In the genomic region with DNA sequence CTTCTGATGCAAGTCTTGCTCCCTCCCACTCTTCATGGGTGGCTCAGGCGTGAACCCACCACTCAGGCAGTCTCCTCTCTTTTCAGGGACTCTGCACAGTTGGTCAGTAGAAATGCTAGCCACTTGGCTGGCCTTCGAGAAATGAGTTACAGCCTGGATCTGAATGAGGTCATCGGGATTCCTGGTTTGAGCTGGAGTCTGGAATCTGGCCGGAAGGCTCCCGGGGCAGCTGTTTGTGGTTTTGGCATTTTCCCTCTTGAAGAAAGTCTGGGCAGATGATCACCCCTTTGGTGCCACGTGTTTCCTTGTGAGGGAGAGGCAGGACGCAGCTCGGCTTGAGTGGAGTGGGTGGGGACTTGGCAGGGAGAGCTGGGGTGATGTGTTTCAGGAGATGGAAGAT, we compare ENCODE assay signal across 9 mouse cellular contexts. TPM values are rescaled to one million over a fixed set of nuclear protein-coding genes. Genes with fewer than 3 reads are reported as not detected.
A peak's percentile ranks its signal among the peaks of the same experiment; 100 is the strongest.
DNase-seq lines count a peak whose midpoint lies in the region; ATAC-seq and TF ChIP-seq lines count a peak whose summit lies in the region.
"Had no signal": no experiment of that assay in that cellular context is flagged by ENCODE, and none has a peak within 500 bp of the region (broad histone marks: within the 10 kb centered on the region; RNA-seq: fewer than 3 reads in every experiment).

No protein-coding gene starts in this region.

- TF ChIP-seq POLR2A in kidney, adult 2 months (IDR thresholded peaks at IDR 0.05; ENCODE audit: low read depth, low read length) = no peak

- H3K4me2 ChIP-seq in lung, embryonic 15.5 days = peak overlapping the region; percentile 11; the same call in 1 of the 2 replicates
- no peak overlapping the region for H3K4me2 ChIP-seq in forebrain, embryonic 13.5 days

- H3K4me1 ChIP-seq in kidney, adult 2 months (ENCODE audit: control insufficient read depth, insufficient read depth, low read length) = peaks cover 15% of the 10 kb centered on the region
- H3K4me1 ChIP-seq in lung, embryonic 15.5 days = peaks cover 26% of the 10 kb centered on the region
- H3K4me1 ChIP-seq in forebrain, embryonic 13.5 days = no peaks in the 10 kb centered on the region

- no peak overlapping the region for H3K4me3 ChIP-seq in kidney, adult 2 months (ENCODE audit: insufficient read depth, low read depth, low read length)
- H3K4me3 ChIP-seq in lung, embryonic 15.5 days = no peak overlapping the region
- no peak overlapping the region for H3K4me3 ChIP-seq in forebrain, embryonic 13.5 days

- no peaks in the 10 kb centered on the region for H3K36me3 ChIP-seq in kidney, adult 2 months (ENCODE audit: control insufficient read depth, insufficient read depth, low read length)
- H3K36me3 ChIP-seq in lung, embryonic 15.5 days = no peaks in the 10 kb centered on the region
- H3K36me3 ChIP-seq in forebrain, embryonic 13.5 days (ENCODE audit: poor library complexity, severe bottlenecking) = no peaks in the 10 kb centered on the region

- H3K27me3 ChIP-seq in kidney, adult 2 months (replicated peaks; ENCODE audit: control insufficient read depth, insufficient read depth, low read length) = no peaks in the 10 kb centered on the region
- H3K27me3 ChIP-seq in lung, embryonic 15.5 days = no peaks in the 10 kb centered on the region
- no peaks in the 10 kb centered on the region for H3K27me3 ChIP-seq in forebrain, embryonic 13.5 days

- no peak overlapping the region; the same call in 1 of the 2 replicates for H3K27ac ChIP-seq in kidney, adult 2 months (ENCODE audit: insufficient read depth, low read depth, low read length)
- peak overlapping the region; percentile 89 for H3K27ac ChIP-seq in lung, embryonic 15.5 days
- H3K27ac ChIP-seq in forebrain, embryonic 13.5 days = no peak overlapping the region
- H3K27ac ChIP-seq: liver, embryonic 14.5 days had no signal

- ATAC-seq in cerebellum, adult (ENCODE audit: insufficient number of reproducible peaks, low FRiP score, low TSS enrichment) = no peak
- ATAC-seq in lung, embryonic 15.5 days (ENCODE audit: borderline replicate concordance, extremely low read depth, low FRiP score, low TSS enrichment) = peak; percentile 89; the same call in 1 of the 2 replicates
- no peak for ATAC-seq in forebrain, embryonic 13.5 days

- no peak for TF ChIP-seq CTCF in kidney, adult 2 months (conservative IDR thresholded peaks at IDR 0.05; ENCODE audit: insufficient read depth, insufficient read length, low read depth, low read length)

- H3K9me3 ChIP-seq in lung, embryonic 15.5 days = no peaks in the 10 kb centered on the region
- H3K9me3 ChIP-seq in forebrain, embryonic 13.5 days (replicated peaks) = peaks cover 5% of the 10 kb centered on the region; the same call in 1 of the 2 replicates

- WGBS in kidney, adult 2 months = 2% methylated on average over 8 of the region's 8 CpGs
- 7% methylated on average over 8 of the region's 8 CpGs for WGBS in lung, embryonic 15.5 days
- WGBS in forebrain, embryonic 13.5 days = 69% methylated on average over 8 of the region's 8 CpGs

- peak; percentile 4 to 6 for DNase-seq in cerebellum, postnatal 25 days
- peak; percentile 96 for DNase-seq in adipocyte (ENCODE audit: low spot score)
- DNase-seq in gastrocnemius, adult 8-10 months (ENCODE audit: low spot score in 2 of 2) = peak; percentile 64 to 77
- peak; percentile 96 for DNase-seq in kidney, adult 2 months
- no peak for DNase-seq in natural killer cell, adult 2 months (ENCODE audit: low spot score in 2 of 2)

- H3K9ac ChIP-seq in lung, embryonic 15.5 days = no peak overlapping the region; the same call in 1 of the 2 replicates
- H3K9ac ChIP-seq in forebrain, embryonic 13.5 days = no peak overlapping the region
- H3K9ac ChIP-seq: liver, embryonic 14.5 days had no signal

RNA-seq across cellular contexts. Expression of a gene that starts 48.0 kb away (rescaled TPM):
- total RNA-seq in gastrocnemius, adult 8-10 months (2022) = not detected
- polyA plus RNA-seq in kidney, adult 2 months (2012; rRNA removed) = not detected in 2 replicates
- polyA plus RNA-seq in lung, embryonic 15.5 days (2015; fragmentation: Nextera tagmentation; extraction: Ambion mirVana) = 0.14 TPM in 1 of 2 replicates, not detected in the other
- polyA plus RNA-seq in forebrain, embryonic 13.5 days (2015; fragmentation: Nextera tagmentation; extraction: Ambion mirVana) = not detected in 2 replicates

RNA-seq across cellular contexts. Expression of a gene that starts 50.9 kb away (rescaled TPM):
- under 1 TPM in 1 of 4 experiments, not detected in 3; 0.40 TPM for total RNA-seq in gastrocnemius, adult 8-10 months (2022)
- polyA plus RNA-seq in kidney, adult 2 months (2012; rRNA removed) = 1.0 and 3.3 TPM in 2 replicates
- 1.6 and 6.6 TPM in 2 replicates for polyA plus RNA-seq in lung, embryonic 15.5 days (2015; fragmentation: Nextera tagmentation; extraction: Ambion mirVana)
- 2.5 and 4.0 TPM in 2 replicates for polyA plus RNA-seq in forebrain, embryonic 13.5 days (2015; fragmentation: Nextera tagmentation; extraction: Ambion mirVana)

Comparison
In these comparisons a context has a peak if more than half of its experiments do, and no peak if none do; other contexts are left out.
1. DNase-seq: peak in cerebellum, postnatal 25 days (2 of 2), adipocyte (single experiment), gastrocnemius, adult 8-10 months (2 of 2) and kidney, adult 2 months (single experiment); none in natural killer cell, adult 2 months (0 of 2).